Mouse (Mus musculus): ENCODE data around the gene Mthfsd. TPM values are rescaled to one million over a fixed set of nuclear protein-coding genes. Genes with fewer than 3 reads are reported as not detected.
"Not testable (repeated sequence)": the region's sequence is repeated elsewhere in the genome, so short reads cannot be mapped to it uniquely, and the experiment has no call there.

Gene Mthfsd
- total RNA-seq (2015): 11.0 and 12.6 TPM in 2 replicates
- total RNA-seq (2017): 7.1 and 13.1 TPM in 2 replicates

DNA sequence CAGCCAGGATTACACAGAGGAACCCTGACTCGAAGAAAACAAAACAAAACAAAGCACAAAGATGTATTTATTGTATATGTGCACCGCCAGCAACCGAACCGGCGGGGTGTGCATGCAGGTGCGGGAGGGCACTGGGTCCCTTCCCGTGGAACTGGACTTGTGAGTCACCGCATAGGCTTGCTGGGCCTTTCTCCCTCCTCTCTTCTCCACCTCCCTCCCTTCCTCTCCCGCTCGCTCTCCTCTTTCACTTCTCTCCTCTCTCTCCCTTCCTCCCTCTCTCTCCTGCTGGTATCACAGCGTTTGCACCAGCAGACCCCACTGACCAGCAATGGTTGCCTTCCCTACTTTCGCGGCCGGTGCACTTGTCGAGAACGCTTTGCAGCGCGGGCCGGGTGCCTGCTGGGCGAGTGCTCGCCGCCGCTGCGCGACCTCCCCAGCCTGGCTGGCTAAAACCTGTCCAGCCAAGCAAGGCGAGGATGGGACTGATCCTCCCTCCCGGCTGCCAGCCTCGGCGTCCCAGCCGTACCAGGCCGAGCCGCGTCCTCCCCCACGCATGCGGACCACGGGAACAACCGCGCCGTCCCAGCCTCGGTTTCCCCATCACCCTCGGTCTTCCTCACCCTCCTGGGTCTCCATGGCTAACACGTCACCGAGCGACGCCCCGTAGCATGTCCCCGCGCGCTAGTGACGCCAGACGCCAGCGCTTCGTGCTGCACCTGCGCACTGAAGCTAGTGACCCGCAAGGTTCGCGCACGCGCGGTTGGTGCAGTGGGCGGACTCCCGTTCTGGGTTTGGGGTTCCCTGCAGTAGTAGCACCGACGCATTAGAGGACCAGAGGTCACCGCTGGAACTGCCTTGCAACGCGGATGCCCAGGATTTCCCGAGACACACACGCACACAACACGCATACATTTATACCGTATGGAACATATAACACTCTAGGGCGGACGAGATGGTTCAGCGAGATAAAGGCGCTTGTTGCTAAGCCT lies at the start of gene Mthfsd:
Gene Mthfsd, minus strand, starts transcription at position 725 of the 989 bp plus-strand sequence.
- ATAC-seq (ENCODE audit: poor library complexity, severe bottlenecking): peak; percentile 88

DNA sequence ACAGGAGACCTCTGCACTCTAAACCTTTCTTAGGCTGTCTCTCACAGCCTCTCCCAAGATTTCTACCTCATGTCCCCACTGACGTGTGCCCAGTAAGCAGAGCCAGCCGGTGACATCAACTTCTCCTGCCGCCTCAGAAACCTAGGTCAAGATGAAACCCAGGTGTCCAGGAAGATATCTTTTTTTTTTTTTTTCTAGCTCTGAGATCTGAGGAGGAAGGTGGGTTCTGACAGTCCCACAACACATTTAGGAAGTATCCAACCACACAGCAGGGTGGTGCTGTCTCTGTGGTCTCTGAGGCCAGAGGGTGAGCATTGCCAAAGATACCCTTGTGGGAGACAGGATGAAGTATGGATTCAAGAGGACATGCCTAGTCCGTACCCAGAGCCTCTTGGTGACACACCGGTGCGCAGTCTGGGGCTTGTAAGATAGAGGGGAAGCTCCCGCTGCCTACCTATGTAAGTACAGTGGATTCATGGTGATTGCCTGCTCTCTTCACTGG lies 48.8 kb upstream of the Mthfsd start:
- ATAC-seq (ENCODE audit: poor library complexity, severe bottlenecking): no peak

GRCm38 (mm10) chr8:121152394-121152793 lies 44.2 kb upstream of the Mthfsd start:
- no peak for ATAC-seq (ENCODE audit: poor library complexity, severe bottlenecking)

- ATAC-seq (ENCODE audit: poor library complexity, severe bottlenecking): no peak
Measured at GRCm38 (mm10) chr8:121148573-121149083, 40.4 kb upstream of the Mthfsd start.

GRCm38 (mm10) chr8:121145457-121146134 lies 37.4 kb upstream of the Mthfsd start:
- ATAC-seq (ENCODE audit: poor library complexity, severe bottlenecking): not testable (repeated sequence)

- no peak for ATAC-seq (ENCODE audit: poor library complexity, severe bottlenecking)
Measured at GRCm38 (mm10) chr8:121136856-121137255, 28.7 kb upstream of the Mthfsd start.

- no peak for ATAC-seq (ENCODE audit: poor library complexity, severe bottlenecking)
Measured at GRCm38 (mm10) chr8:121134512-121134911, 26.3 kb upstream of the Mthfsd start.

DNA sequence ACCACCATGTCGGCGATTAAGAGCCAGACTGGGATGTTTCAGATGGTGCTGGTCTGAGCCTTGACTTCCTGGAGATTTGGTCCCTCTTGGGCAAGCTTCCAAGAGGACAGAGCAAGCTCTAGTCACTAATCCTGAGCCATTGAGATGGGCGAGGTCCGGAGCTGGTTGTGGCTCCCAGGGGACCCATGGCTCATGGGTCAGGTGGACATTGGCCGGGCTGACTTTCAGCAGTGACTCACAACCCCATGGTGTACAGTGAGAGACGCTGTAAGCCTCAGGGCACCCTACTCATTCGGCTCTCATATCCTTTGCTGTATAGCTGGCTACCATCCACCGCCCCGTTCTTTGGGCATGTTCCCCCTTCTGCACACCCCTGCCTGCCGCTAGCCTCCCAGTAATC lies 25.9 kb upstream of the Mthfsd start:
- ATAC-seq (ENCODE audit: poor library complexity, severe bottlenecking): no peak

DNA sequence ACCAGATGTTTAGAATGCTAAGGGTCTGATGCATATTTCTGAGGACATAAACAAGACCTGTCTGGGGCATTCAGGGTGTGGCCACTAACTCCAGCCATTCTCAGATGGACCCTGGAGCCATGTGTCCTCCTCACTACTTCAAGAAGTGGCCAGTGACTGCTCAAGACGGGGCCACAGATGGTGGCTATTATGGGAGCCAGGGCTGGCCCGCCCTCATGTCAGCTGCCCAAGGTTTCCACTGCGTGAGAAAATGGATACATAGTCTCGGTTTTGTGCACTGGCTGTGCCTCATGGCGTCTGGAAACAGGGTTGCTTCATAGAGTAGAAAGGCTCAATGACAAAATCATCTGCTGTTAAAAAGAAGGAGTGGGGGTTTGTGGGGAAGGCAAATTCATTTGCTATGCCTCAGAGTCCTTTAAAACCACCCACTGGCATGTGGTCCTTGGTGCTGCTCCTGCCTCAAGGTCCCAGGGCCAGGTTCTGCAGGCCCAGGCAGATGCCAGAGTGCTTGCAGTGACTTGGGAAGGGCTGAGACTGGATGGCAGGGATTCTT lies 24.8 kb upstream of the Mthfsd start:
- no peak for ATAC-seq (ENCODE audit: poor library complexity, severe bottlenecking)

GRCm38 (mm10) chr8:121130522-121130921 lies 22.3 kb upstream of the Mthfsd start:
- ATAC-seq (ENCODE audit: poor library complexity, severe bottlenecking): no peak

DNA sequence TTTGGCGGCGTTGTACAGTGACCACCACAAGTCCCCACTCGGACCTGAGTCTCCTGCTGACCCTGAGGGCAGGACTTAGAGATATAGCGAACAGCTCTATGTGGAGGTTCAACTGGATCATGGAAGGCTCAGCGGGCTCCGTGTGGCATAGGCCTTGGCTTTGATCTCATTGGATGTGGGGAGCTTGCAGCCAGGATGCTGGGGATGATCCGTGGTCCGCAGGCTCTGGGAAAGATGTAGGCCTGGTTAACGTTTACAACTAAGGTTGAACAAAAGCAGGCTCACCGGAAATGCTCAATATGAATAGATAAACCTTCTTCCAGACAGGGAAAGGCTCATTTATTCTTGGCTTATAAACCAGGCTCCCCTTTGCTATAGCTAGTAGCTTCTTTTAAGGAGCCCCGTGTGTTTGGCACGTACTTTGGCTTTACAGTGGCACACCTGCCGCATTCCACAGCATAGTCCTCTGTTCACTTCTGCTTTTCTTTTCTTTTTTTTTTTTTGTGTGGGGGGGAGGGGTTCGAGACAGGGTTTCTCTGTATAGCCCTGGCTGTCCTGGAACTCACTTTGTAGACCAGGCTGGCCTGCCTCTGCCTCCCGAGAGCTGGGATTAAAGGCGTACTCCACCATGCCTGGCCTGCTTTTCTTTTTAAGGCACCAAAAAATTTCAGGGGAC lies 21.2 kb upstream of the Mthfsd start:
- ATAC-seq (ENCODE audit: poor library complexity, severe bottlenecking): no peak

GRCm38 (mm10) chr8:121128531-121129264 lies 20.5 kb upstream of the Mthfsd start:
- no peak for ATAC-seq (ENCODE audit: poor library complexity, severe bottlenecking)

DNA sequence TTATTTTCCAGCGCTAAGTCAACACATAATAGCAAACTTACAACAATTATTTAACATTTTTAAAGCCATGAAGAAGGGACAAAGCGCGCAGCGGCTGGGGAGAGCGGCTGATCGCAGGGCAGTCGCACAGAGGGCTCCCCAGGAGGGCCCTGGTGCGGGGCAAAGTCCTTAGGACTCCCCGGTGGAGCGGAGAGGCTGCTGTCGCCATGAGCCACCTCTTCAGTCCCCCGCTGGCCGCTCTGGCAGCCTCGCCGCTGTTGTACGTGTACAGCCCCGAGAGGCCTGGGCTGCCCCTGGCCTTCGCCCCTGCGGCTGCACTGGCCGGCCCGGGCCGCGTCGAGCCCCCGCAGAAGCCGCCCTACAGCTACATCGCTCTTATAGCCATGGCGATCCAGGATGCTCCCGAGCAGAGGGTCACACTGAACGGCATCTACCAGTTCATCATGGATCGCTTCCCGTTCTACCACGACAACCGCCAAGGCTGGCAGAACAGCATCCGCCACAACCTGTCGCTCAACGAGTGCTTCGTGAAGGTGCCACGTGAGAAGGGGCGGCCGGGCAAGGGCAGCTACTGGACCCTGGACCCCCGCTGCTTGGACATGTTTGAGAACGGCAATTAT lies 19.7 kb upstream of the Mthfsd start, which contains the start of gene Foxl1:
Gene Foxl1, plus strand, starts transcription at position 185 of the 620 bp plus-strand sequence.
- ATAC-seq (ENCODE audit: poor library complexity, severe bottlenecking): no peak

- ATAC-seq (ENCODE audit: poor library complexity, severe bottlenecking): no peak
Measured at GRCm38 (mm10) chr8:121127291-121127701, 19.1 kb upstream of the Mthfsd start.

- no peak for ATAC-seq (ENCODE audit: poor library complexity, severe bottlenecking)
Measured at GRCm38 (mm10) chr8:121126694-121127093, 18.5 kb upstream of the Mthfsd start.

DNA sequence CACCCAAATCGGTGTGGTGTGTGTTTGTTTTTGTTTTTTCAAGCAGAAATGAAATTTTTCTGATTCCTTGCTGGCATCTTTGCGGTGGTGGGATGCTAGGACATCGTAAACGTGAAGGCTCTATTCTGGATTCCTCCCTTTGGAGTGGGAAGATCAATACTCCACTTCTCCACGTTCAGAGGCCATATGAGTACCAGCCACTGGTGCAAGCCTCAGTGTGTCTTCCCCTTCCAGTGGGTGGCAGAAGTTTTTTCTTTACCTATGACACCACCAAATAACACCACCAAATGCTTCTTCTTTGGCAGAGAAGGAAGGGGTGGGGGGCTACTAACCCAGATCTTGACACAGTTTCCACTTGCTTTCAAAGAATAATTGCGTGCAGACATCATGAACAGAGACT lies 18.0 kb upstream of the Mthfsd start:
- no peak for ATAC-seq (ENCODE audit: poor library complexity, severe bottlenecking)

DNA sequence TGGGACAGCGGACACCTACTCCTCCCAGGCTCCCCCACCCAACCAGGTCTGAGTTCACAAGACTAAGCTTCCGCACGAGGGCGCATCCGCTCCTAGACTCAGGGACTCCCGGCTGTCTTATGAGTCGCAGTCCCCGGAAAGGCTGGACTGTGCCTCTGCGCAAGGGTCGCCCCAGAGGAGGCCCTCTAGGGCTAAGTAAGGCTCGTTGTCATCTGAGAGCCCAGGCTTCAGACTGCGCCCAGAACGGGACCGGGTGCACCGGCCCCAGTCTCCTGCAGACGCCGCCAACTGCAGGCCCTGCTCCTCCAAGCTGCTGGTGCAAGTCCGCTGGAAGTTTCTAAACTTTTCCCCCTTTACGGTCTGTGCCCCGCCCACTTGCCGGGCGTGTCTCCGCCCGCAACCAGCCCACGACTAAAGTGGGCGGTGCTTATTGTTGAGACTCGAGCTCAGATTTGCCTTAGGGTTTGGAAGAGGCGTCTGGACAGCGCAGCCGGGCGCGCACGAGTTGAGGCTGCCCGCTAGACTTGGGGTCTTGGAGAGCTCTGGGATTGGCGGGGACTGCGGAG lies 17.2 kb upstream of the Mthfsd start:
- peak; percentile 43; the same call in 1 of the 2 replicates for ATAC-seq (ENCODE audit: poor library complexity, severe bottlenecking)

- no peak for ATAC-seq (ENCODE audit: poor library complexity, severe bottlenecking)
Measured at GRCm38 (mm10) chr8:121124547-121125239, 16.5 kb upstream of the Mthfsd start.

Measured in megakaryocyte, adult 5-6 weeks (primary cell).